Mouse (Mus musculus): ENCODE measurements around the gene Nav1. TPM values are rescaled to one million over a fixed set of nuclear protein-coding genes. Genes with fewer than 3 reads are reported as not detected.

Gene Nav1
- total RNA-seq, 2 experiments from 2014 or later = 232 to 237 TPM

DNA sequence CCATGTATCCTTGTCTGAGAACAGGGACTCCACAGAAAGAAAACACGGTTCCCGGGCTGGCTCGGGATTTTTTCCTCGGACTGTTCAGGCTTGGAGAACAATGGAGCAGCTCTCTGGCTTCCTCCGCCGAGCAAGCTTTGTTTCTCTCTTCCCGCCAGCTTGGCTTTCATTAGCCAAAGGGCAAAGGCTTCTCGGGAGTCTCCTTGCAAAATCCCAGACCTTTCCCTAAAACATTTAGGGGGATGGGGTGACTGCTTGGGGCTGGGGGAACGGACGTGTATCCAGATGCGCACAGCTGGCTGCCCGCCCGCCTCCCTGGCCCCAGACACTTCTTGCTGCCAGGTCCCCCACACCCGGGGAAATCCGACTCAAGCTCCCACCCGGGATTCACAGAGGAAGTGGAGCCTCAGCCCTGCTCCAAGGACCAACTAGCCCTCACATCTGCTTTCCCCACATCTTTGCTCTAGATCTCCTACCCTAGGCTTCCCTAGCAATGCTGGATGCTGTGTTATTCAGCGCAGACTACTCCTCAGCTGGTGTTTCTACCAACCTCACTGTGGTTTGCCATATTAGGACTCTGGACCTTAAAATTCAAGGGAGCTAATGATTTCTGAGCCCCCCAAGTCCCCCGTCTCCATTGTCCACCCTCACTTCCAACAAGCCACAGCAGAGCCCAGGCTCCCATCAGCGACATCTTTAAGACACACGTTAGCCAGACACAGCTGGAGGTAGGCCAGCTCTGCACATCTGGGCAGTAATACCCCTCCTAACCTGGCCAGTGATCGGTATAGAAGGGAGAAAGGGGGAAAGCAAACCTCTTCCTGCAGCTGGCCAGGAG, 23.2 kb downstream of the Nav1 start:
- DNase-seq = no peak
- intact Hi-C loops (cut with DNase I) = no loop called here

DNA sequence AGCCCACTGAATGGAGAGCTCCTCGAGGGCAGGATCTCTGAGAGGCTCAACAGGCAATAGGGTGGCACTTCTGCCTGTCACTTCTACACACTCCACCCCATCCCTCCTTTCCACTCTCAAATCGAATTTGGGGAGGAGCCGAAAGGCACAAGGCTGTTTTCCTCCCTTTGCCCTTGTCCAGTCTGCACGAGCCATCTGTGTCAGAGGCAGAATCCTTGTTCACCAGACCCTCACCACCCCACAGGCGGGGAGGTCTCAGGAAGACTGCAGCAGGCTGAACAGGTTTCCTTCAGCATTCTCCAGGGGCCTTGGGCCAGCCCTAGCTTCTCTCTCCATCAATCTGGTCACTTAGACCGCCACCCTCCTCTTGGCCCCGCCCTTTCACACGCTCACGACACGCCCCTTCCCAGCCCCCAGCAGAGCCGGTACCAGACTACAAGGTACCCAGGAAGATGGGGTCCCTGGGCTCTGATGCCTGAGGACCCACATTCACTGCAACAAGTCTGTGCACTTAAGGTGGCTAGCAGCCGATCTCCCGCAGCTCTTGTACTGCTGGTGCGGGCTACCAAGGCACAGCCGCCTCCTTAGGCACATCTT, 23.9 kb downstream of the Nav1 start:
- peak; percentile 73 for DNase-seq
- intact Hi-C loops (cut with DNase I) = no loop called here

DNA sequence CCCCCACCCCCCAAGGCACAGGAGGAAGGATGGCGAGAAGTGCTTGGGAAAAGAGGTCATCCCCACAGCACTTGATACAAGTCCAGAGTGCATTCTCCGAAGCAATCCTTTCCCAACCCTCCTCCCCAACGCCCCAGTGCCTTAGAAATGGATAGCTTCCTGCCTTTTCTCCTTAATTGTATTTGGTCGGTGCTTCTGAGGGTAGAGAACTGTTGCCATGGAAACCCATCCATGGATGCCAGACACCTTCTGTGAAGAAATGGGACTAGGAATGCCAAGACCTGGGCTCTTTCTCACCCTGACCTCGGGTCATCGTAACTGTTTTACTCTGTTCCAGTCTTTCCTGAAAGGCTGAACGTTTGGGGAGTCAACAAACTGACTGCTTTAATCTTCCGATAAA, 26.1 kb downstream of the Nav1 start:
- DNase-seq = no peak
- intact Hi-C loops (cut with DNase I) = no loop called here

DNA sequence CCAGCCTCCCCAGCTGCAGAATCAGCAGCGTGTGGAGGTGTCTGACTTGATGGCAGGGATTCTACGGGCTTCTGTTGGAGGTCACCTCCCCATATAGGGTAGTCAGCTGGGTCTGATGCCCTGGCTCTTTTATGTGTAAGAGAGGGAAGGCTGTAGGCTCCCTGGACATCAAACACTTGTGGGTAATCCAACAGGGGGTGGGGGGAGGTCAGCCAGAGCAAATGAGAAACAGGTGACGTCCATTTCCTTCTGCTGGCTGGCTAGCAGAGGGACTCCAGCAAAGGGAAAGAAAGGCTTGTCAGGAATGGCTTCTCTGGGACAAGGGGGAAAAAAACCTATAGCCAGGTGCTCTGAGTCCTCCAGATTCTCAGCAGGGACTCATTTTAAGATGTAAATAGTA, 28.0 kb downstream of the Nav1 start:
- intact Hi-C loops (cut with DNase I) = no loop called here
- DNase-seq = no peak

DNA sequence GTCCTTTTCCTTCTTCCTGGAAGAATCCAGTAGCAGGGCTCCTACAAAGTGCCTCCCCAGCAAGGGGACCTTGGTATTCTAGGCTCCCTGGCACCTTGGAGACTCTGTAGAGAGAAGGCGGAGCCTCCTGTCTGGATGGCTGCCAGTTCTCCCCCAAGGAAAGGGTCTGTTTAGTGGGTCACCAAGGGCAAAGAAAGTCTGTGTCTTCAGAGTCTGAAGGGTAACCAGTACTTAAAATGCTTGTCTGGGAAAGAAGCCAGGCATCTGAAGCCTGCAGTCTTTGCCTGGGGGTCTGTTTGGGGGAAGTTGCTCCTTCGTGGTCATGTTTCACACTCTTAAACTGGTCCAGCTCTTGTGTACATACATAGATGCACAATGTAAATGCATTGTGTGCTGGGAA, 29.3 kb downstream of the Nav1 start:
- DNase-seq = no peak
- intact Hi-C loops (cut with DNase I) = no loop called here

DNA sequence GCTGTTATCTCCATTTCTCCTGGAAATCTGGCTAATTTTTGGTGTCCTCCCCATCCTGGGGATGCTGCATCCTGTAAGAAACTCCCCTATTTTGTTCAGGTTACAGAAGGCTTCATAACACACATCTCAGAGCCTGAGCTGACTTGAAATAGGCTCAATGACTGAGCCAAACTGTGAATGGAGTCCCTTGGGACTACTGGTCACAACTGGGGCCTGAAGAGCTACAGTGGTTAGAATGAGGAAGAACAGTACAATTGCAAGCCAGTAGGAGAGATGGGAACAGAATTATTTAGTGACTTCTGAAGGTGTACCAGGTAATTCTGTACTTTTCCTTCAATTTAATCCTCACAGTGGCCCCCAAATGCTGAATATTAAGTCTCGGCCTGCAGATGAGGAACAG, 31.7 kb downstream of the Nav1 start:
- no peak for DNase-seq
- intact Hi-C loops (cut with DNase I) = no loop called here

DNA sequence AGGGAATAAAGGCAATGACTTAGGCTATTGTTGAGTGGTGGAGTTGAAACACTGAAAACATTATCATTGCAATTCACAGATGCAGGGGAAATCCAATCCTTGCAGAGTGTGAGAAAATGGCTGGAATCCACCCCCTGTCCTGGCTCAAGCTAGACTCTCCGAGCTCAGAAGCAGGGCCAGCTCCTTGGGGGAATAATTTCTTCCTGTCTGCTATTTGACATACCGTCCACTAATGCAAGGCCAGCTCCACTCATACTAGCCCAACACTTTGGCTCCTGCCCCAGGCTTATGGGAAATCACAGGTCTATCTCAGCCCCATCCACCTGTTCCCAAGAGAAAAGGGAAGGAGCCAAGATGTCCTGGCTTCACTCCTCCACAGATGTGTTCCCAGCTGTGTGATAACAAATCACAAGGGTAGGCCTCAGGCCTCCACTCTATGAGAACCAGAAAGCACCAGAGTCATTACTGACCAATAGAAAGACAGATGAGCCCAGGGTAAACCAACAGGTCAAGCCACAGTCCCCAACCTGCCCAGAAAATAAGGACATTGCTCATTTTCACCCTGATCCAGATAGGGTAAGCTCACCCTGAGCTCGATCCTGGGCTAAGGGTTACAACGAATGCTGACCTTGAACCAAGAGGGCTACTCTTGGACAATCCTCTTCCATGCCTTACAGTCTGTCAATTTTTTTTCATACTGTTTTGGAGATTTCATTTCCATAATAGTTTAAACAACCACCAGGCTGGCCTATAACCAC, 32.5 kb downstream of the Nav1 start:
- intact Hi-C loops (cut with DNase I) = no loop called here
- no peak for DNase-seq

DNA sequence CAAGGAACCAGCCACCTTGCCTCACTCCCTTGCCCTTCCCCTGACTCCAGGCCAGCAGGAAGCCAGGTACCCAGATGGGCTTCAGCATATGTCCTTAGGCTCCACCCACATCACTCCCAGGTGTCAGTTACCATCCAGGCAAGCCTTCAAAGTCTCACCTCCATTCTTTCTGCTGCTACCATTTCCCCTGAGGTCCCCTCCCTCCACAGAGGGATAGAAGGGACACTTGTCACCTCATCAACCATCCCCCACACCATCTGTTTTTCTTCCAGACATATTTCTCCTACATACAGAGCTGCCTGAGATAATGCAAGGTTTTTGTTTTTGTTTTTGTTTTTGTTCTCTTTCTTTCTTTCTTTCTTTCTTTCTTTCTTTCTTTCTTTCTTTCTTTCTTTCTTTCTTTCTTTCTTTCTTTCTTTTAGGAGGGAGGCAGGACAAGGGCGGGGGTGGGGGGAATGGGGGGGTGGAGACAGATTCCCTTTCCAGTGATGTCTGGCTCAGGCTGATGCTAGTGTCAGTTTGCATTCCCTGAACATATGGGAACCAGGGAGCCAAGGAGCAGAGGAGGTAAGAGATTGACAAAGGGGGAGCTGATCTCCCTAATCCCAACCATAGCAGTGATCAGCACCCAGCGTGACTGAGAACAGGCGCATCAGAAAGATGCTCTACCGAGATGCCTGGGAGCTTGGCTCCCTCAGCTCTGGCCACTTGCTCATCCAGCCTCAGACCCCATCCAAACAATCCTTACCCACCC, 34.8 kb downstream of the Nav1 start:
- no peak for DNase-seq
- intact Hi-C loops (cut with DNase I) = no loop called here

DNA sequence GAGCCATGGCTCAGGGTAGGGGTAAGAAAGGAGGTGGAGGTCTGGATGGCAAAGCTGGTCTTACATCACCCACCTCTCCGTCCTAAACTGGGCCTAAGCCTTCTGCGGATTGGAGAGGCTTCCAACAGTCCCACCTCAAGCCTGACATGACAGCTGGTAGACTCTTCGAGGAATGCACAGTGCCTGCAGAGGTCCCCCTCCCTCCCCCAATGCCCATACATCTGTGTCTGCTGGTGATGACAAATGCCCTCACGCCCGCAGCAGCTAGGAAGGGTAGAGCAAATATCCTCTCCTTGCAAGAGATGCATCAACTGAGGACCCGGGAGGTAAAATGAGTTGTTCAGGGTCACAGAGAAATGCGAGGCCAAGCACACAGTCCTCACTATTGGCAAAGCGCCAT, 39.0 kb downstream of the Nav1 start:
- intact Hi-C loops (cut with DNase I) = no loop called here
- no peak for DNase-seq

DNA sequence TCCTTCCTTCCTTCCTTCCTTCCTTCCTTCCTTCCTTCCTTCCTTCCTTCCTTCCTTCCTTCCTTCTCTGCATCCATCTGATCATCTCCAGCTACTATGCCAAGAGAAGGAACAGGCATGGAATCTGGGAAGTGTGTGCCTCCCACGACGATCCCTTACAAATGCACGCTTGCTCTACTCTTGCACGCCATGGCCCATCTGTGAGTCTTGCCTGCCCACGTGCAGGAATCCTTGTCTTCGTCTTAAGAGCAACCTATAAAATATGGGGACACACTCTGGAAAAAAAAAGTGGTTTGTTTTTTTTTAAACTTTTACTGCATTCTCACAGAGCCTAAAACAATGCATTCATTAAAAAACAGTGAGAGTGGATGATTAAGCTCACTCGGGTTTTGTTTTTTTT, 40.5 kb downstream of the Nav1 start:
- DNase-seq = no peak
- intact Hi-C loops (cut with DNase I) = no loop called here

DNA sequence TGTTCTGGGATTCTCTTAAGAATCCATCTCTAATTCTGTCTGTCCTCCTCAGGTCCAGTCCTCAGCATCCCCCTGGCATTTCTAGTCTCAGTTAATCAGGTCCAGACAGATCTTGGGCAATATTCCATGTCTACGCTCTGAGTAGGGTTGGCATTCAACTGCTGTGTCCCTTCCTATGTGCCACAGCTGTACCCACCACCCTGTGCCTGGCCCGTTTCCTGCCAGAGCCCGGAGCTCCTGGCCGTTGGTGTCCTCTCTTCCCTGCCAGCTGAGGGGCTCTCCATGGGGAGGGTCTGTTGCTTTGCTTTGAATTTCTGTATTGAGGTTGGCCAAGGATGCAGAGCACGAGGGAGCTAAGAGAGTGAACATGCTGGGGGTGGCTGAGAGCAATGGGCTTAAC, 41.3 kb downstream of the Nav1 start:
- intact Hi-C loops (cut with DNase I) = no loop called here
- DNase-seq = peak; percentile 69

DNA sequence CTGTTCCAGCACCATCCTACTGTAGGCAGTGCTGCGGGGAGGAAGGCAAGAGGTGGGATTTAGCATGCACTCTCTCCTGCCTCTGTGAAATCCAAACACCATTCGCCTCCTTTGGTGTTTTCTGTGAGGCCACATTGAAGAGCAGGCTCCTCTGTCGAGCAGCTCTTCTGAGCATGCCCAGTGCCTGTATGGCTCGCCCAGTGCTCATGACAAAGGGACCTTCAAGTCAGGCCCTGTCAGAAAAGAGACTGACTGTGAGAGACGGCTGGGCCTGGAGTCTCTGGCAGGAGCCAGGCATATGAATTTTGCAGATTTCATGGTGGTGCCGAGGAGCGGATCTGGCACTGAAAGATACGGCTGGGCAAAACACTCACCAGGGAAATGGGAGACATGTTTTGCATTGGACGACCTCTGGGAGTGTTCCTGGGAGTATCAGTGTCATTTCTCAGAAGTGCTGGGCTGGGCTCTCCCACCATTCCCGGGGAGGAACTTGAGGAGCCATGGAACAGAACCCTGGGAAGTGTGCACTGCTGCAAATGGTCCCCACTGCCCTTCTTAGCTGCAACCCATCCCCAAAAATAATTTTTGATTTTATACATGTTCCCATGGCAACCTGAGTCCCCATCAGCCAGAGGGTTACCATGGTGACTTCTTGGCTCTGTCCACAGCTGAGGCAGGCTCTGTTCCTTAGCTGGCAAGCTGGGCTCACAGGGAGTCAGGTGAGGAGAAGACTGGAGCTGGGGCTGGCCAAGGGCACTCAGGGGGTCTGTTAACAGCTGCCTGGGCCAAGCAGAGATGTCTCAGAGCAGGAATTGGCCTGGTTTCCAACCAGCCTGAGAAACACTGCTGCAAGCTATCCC, 42.2 kb downstream of the Nav1 start:
- intact Hi-C loops (cut with DNase I) = no loop called here
- DNase-seq = peak; percentile 75

DNA sequence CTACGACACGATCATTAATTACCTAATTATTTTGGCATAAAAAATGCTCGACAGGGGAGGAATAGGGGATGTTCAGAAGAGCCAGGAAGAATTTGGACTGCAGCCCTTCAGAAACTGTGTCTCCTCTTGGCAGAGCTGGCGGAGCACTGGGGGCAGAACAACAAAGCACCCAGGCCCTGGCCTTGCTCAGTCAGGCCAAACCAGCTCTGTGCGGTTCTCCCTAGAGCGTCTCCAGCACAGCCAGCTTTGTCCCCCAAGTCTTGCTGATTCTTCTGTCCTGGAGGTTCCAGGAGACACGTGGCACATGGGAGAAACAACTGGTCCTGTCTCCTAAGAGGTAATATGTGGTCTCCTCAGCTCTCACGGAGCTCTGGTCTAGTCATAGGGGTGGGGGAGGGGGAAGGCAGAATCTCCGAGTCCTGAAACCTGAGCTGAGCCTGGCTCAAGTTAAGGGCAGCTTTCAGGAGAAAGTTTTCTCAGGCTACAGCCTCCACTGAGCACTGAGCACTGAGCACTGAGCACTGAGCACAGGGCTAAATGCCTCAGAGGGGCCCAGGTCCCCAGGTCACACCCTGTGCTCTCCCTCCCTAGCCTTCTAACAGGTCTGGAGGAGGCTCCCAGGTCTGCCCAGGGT, 43.2 kb downstream of the Nav1 start:
- intact Hi-C loops (cut with DNase I) = no loop called here
- peak; percentile 54 for DNase-seq

DNA sequence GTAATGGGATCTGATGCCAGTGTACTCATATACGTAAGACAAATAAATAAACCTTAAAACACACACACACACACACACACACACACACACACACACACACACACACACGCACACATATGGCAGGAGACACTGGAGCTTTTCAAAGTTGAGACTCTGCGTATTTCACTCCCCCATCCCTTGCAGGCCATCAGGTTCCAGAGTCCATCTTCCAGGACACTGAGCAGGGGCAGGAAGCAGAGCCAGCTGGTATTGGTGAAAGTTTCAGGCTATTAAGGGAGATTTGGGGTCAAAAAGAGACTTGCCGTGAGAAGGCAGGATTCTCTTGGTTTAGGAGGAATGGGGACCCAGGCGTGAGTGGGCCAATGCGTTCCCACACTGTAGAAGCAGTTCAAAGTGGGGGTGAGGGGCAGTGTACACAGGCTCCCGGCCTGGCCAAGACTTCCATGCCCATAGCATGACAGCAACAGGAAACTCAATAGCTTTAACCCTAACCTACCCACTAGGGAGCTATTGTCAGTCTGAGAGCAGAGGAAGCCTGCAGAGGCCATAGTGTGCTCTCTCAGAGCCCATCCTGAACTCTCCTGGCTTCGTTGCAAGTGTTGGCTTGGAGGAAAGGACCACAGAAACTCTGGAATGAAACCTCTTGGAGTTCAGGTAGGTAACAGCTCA, 44.0 kb downstream of the Nav1 start:
- intact Hi-C loops (cut with DNase I) = no loop called here
- no peak for DNase-seq

DNA sequence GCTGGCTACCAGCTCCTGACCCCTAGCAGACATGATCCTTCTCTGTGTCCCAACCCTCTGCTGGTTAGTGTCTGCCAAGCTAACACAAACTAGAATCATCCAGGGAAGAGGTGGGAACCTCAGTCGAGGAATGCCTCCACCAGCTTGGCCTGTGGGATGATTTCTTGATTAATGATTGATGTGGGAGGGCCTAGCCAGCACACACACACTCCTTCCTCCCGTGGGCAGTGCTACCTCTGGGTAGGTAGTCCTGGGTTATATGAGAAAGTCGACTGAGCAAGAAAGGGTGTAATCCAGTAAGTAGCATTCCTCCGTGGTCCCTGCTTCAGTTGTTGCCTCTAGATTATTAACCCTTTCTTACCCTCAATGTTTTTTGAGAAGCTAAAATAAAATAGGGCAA, 45.0 kb downstream of the Nav1 start:
- DNase-seq = no peak
- intact Hi-C loops (cut with DNase I) = no loop called here

DNA sequence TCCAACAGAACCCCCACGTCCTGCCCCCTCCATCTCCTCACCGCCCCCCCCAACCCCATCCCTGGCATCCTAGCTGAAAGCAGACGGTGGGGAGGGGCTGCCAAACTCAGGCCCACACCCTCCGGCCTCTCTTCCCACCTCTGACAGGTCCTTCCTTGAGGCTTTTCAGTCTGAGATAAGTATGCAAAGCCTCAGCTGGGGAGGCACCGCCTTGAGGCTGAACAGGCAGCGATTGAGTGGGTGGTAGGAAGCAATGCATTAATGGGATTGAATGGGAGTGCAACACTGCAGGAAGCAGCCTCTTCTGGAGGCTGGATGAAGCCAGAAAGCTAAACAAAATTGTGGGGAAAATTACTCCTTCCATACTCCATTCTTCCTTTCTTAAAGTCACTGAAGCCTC, 45.8 kb downstream of the Nav1 start:
- no peak for DNase-seq
- intact Hi-C loops (cut with DNase I) = no loop called here

DNA sequence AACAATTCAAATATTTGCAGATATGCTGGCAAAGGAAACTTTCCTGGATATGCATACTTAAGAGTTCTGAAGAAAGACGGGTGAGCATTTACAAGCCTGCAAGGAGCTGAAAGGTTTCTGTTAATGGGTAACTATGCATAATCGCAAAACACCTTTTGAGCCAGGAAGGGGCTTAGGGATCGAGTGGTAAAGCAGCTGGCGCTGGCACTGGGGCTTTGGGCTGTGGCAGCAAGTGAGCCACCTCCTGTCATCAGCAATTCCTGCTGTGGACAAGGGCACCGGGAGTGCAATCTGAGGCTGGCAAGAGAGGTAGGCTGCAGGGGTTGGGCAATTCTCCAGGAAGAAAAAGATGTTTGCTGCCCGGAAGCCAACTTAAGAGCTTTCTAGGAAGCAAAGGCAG, 49.1 kb downstream of the Nav1 start:
- intact Hi-C loops (cut with DNase I) = no loop called here
- DNase-seq = no peak

DNA sequence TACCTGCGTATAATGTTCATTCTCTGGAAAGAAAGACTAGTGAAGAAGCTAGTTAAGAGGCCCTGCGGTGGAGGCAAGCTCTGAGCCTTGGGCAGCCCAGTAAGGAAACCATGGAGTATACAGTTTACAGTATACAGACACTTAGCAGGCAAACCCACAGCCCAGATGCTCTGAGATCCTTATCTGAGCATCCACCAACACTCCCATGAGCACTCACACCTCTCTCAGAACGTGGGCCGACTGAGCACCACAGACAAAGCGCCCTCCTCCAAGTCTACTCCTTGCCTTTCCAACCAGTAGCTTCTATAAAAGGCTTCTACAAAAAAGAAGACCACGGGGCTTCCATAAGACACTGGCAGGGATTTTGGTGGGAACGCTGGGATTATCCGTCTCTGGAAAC, 51.2 kb downstream of the Nav1 start:
- intact Hi-C loops (cut with DNase I) = no loop called here
- no peak for DNase-seq

DNA sequence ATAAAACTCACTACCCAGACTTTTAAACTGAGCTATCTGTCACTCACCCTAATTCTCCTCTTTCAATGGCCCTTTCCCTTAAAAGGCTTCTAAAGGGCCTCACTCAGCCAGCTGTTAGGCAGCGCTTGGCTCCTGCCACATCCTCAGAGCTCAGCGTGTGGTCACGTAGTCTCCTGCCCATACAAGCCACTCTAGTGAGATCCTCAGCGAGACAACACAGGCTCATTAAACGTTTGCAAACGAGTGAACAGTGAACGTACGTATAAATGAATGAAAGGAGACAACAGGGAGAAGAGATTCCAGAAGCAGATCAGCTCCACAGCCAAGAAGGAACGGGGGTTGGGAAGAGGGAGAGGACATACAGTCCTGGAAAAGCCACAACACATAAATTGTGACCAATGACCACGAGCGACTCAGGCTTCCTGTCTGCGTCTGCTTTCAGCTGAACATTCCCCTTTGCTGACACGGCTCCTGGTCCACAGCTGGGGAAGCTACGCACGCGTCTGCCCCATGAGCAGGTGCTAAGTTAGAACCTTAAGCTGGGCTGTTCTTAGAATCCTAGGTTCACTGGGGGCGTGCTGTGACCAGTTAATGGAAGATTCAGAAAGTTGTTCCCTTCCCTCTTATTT, 52.3 kb downstream of the Nav1 start:
- intact Hi-C loops (cut with DNase I) = no loop called here
- DNase-seq = no peak
